Mouse (Mus musculus): ENCODE results near the gene Sec14l2.

- TF ChIP-seq POLR2A (IDR thresholded peaks at IDR 0.05; ENCODE audit: control insufficient read depth, extremely low read depth, insufficient read depth, low read length, poor library complexity) (no peak), CTCF (IDR thresholded peaks at IDR 0.05; ENCODE audit: borderline replicate concordance, control insufficient read depth, extremely low read depth, insufficient read depth, low read length, poor library complexity) (no peak)
These were observed 9.2 kb downstream of the Sec14l2 start for GRCm38 (mm10) chr11:4113970-4114369.

All from thymus, adult 2 months (tissue).